Mouse (Mus musculus) E14TG2a.4 (cell line): ENCODE data around the gene Proca1.

ENCODE experiments used
- H3K27me3 ChIP-seq: 2 replicates; pipeline ENCODE4 v1.6.1; 2014; ENCODE audit warnings: low read length, control low read depth; ENCODE audit not compliant: insufficient read depth
- H3K36me3 ChIP-seq: 2 replicates; pipeline ENCODE4 v1.6.1; 2014; ENCODE audit warnings: low read length, control low read depth; ENCODE audit not compliant: insufficient read depth
- H3K4me1 ChIP-seq: replicated peaks from 2 replicates; pipeline ENCODE4 v1.6.1; 2014; ENCODE audit warnings: low read depth, low read length, control low read depth
- H3K4me3 ChIP-seq: replicated peaks from 2 replicates; pipeline ENCODE4 v1.5.1; 2014; ENCODE audit warnings: mild to moderate bottlenecking, low read length
- H3K9me3 ChIP-seq: 2 replicates; pipeline ENCODE4 v1.6.1; 2014; ENCODE audit warnings: low read length, control low read depth
- CTCF ChIP-seq: conservative IDR thresholded peaks from 2 replicates; pipeline ENCODE4 v1.5.1; 2014; ENCODE audit warnings: low read length
- NANOG ChIP-seq: IDR thresholded peaks from 2 replicates; pipeline ENCODE4 v1.6.1; 2014; ENCODE audit warnings: borderline replicate concordance, low read length, mixed read lengths
- POU5F1 ChIP-seq: IDR thresholded peaks from 2 replicates; pipeline ENCODE4 v1.6.1; 2014; ENCODE audit warnings: low read length, borderline replicate concordance

The Proca1 gene

GRCm38 (mm10) chr11:78195101-78195863 is 2.1 kb downstream of the Proca1 start:
- peak overlapping the region; percentile 83 for H3K4me3 ChIP-seq
- no peaks in the 10 kb centered on the region for H3K9me3 ChIP-seq
- H3K27me3 ChIP-seq = no peaks in the 10 kb centered on the region
- H3K36me3 ChIP-seq = peaks cover 28% of the 10 kb centered on the region
- TF ChIP-seq NANOG = no peak
- TF ChIP-seq CTCF = no peak
- no peak for TF ChIP-seq POU5F1
- H3K4me1 ChIP-seq = peaks cover 37% of the 10 kb centered on the region

GRCm38 (mm10) chr11:78202372-78202771 is 9.2 kb downstream of the Proca1 start:
- Histone ChIP-seq H3K27me3 (no peaks in the 10 kb centered on the region), H3K4me3 (no peak overlapping the region), H3K9me3 (no peaks in the 10 kb centered on the region), H3K4me1 (peaks cover 18% of the 10 kb centered on the region), H3K36me3 (peaks cover 55% of the 10 kb centered on the region)
- no peak for TF ChIP-seq POU5F1
- TF ChIP-seq CTCF = no peak
- no peak for TF ChIP-seq NANOG

GRCm38 (mm10) chr11:78204287-78204686 is 11.1 kb downstream of the Proca1 start:
- Histone ChIP-seq H3K36me3 (peaks cover 74% of the 10 kb centered on the region), H3K9me3 (no peaks in the 10 kb centered on the region), H3K27me3 (no peaks in the 10 kb centered on the region), H3K4me1 (peaks cover 18% of the 10 kb centered on the region), H3K4me3 (no peak overlapping the region)
- TF ChIP-seq CTCF = no peak
- TF ChIP-seq NANOG = no peak
- no peak for TF ChIP-seq POU5F1

GRCm38 (mm10) chr11:78205361-78206206 is 12.4 kb downstream of the Proca1 start:
- H3K4me1 ChIP-seq = peaks cover 18% of the 10 kb centered on the region
- H3K36me3 ChIP-seq = peaks cover 87% of the 10 kb centered on the region
- TF ChIP-seq NANOG (no peak), CTCF (no peak), POU5F1 (no peak)
- no peaks in the 10 kb centered on the region for H3K9me3 ChIP-seq
- H3K27me3 ChIP-seq = no peaks in the 10 kb centered on the region
- no peak overlapping the region for H3K4me3 ChIP-seq

- TF ChIP-seq POU5F1 (no peak), CTCF (no peak), NANOG (no peak)
- H3K9me3 ChIP-seq = no peaks in the 10 kb centered on the region
Measured at GRCm38 (mm10) chr11:78207190-78207589, 14.0 kb downstream of the Proca1 start.

GRCm38 (mm10) chr11:78209886-78210285 is 16.7 kb downstream of the Proca1 start:
- Histone ChIP-seq H3K4me1 (peaks cover 14% of the 10 kb centered on the region), H3K36me3 (peaks cover 100% of the 10 kb centered on the region), H3K9me3 (no peaks in the 10 kb centered on the region), H3K27me3 (no peaks in the 10 kb centered on the region), H3K4me3 (no peak overlapping the region)
- TF ChIP-seq POU5F1 = no peak
- no peak for TF ChIP-seq NANOG
- no peak for TF ChIP-seq CTCF

More at GRCm38 (mm10) chr11:78207190-78207589, 14.0 kb downstream of the Proca1 start:
- Histone ChIP-seq H3K27me3 (no peaks in the 10 kb centered on the region), H3K4me1 (peaks cover 18% of the 10 kb centered on the region), H3K4me3 (no peak overlapping the region), H3K36me3 (peaks cover 98% of the 10 kb centered on the region)

- Histone ChIP-seq H3K4me3 (no peak overlapping the region), H3K36me3 (peaks cover 100% of the 10 kb centered on the region), H3K4me1 (peaks cover 8% of the 10 kb centered on the region), H3K27me3 (no peaks in the 10 kb centered on the region), H3K9me3 (no peaks in the 10 kb centered on the region)
- TF ChIP-seq CTCF = no peak
- TF ChIP-seq NANOG = no peak
- no peak for TF ChIP-seq POU5F1
Measured at GRCm38 (mm10) chr11:78210615-78211014, 17.4 kb downstream of the Proca1 start.

- no peaks in the 10 kb centered on the region for H3K9me3 ChIP-seq
- TF ChIP-seq CTCF = no peak
- no peak for TF ChIP-seq NANOG
- no peak for TF ChIP-seq POU5F1
- H3K27me3 ChIP-seq = no peaks in the 10 kb centered on the region
- H3K4me1 ChIP-seq = no peaks in the 10 kb centered on the region
- H3K36me3 ChIP-seq = peaks cover 100% of the 10 kb centered on the region
- no peak overlapping the region for H3K4me3 ChIP-seq
Measured at GRCm38 (mm10) chr11:78211513-78211912, 18.3 kb downstream of the Proca1 start.
